Mouse (Mus musculus) kidney, postnatal 25 days (tissue): Measurements from ENCODE around the gene BC003965.

Experiments
- DNase-seq, 2 experiments: peaks; one replicate each; pipeline ENCODE4 v3.0.0; 2021; ENCODE audit warnings: mixed read lengths in 2 of 2

BC003965 gene

DNA sequence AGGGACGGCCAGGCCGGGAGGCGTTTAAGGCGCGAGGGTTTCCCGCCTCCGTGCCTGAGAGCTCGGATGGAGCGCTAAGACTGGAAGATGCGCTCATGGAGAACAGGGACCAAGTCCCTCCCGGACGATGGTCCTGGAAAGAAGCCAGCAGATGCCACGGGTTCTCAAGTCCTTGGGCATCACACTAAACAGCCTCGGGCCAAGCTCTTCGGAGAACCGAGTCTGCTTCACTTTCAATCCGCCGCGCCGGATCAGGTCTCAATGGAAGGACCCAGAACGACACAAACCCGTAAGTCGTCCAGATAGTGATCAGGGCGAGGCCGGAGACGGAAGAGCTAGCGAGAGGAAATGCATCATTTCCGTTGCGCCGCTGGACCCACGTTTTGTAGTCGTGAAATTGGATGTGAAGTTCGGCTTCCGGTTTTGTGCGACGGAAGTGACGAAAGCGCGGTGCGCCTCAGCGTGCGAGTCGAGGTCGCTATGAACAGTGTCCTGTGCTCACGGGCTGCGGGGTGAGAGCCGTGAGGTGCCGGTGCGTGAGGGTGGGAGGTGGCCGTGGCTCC lies at the start of gene BC003965:
Gene BC003965, plus strand, starts transcription at position 426 of the 563 bp plus-strand sequence.
- peak; percentile 99 for DNase-seq

- DNase-seq = peak; percentile 39 to 71
Observed at GRCm38 (mm10) chr17:25135622-25136021, 48.7 kb upstream of the BC003965 start.

GRCm38 (mm10) chr17:25138803-25139202 lies 45.6 kb upstream of the BC003965 start:
- DNase-seq = no peak

- DNase-seq = no peak
Observed at GRCm38 (mm10) chr17:25139960-25140359, 44.4 kb upstream of the BC003965 start.

GRCm38 (mm10) chr17:25162161-25162560 lies 22.2 kb upstream of the BC003965 start, which contains the start of gene Ccdc154:
TSS of gene Ccdc154 (plus strand) at chr17:25162461.
- DNase-seq = no peak

DNA sequence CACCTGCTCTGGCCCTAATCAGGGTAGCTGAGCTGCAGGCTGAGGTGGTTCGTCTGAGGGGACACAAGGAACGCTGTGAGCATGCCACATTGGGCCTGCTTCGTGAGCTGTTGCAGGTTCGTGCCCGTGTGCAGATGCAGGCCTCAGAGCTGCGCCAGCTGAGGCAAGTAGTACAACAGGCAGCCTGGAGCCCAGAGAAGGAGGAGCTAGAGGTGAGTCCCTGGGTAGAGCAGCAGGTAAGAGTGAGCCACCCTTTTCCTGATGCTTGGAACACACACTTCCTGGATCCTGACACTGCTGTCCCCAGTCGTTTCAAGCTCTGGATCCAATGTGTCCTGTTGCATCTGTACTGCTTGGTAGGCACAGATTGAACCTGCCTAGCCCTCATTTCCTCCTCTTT lies 21.0 kb upstream of the BC003965 start:
- no peak for DNase-seq

GRCm38 (mm10) chr17:25164770-25165169 lies 19.6 kb upstream of the BC003965 start:
- no peak for DNase-seq

- DNase-seq = no peak
Observed at GRCm38 (mm10) chr17:25165970-25166671, 18.2 kb upstream of the BC003965 start.

DNA sequence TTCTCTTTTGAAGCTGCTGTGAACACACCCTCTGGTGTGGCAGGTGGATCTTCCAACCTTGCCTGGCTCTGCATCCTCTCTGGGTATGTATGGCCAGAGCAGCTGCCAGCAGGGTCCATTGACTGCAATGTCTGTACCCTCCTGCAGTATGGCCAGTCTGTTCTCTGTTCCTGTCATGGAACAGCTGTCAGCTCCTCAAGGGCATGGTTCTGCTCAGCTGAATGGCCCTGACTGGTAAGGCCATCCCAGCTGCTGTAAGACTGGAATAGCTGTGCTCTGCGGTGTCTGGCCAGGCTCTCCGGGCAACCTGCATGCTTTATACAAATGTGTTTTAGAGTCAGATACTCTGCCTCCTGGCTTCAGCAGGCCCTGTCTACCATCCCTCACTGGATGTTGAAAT lies 14.6 kb upstream of the BC003965 start:
- no peak for DNase-seq

GRCm38 (mm10) chr17:25172558-25172957 lies 11.8 kb upstream of the BC003965 start:
- no peak for DNase-seq

GRCm38 (mm10) chr17:25175411-25175810 lies 8.9 kb upstream of the BC003965 start, which contains the start of gene Gm38655:
TSS of gene Gm38655 (minus strand) at chr17:25175471.
- DNase-seq = no peak

DNA sequence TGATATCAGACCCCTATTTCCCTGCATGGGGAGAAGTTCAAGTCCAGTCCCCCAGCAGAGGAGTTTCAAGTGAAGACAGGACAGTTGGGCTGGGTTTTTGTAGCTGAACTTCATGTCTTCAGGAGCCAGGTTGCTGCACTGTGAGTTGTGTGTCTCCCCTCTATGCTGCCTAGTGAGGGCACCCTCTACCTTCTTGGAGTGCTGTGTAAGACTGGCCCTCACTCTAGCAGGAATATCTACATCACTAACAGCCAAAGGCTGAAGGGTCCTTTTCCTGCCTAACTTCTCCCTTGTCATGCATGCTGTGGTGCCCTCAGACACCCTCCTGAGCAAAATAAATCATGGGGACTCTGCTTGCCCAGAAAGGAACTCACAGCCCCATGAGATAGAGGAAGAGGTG lies 1.1 kb upstream of the BC003965 start:
- DNase-seq = no peak

- no peak for DNase-seq
Observed at GRCm38 (mm10) chr17:25184961-25185360, 607 bp downstream of the BC003965 start.

GRCm38 (mm10) chr17:25187784-25188149 lies 3.4 kb downstream of the BC003965 start:
- DNase-seq = no peak

- peak; percentile 75 to 84 for DNase-seq
Observed at GRCm38 (mm10) chr17:25188150-25189031, 4.0 kb downstream of the BC003965 start, which contains the start of gene Unkl. TSS of gene Unkl (plus strand) at chr17:25188397.

- DNase-seq = no peak
Observed at GRCm38 (mm10) chr17:25189091-25189490, 4.7 kb downstream of the BC003965 start.

GRCm38 (mm10) chr17:25202401-25202800 lies 18.0 kb downstream of the BC003965 start:
- DNase-seq = no peak

DNA sequence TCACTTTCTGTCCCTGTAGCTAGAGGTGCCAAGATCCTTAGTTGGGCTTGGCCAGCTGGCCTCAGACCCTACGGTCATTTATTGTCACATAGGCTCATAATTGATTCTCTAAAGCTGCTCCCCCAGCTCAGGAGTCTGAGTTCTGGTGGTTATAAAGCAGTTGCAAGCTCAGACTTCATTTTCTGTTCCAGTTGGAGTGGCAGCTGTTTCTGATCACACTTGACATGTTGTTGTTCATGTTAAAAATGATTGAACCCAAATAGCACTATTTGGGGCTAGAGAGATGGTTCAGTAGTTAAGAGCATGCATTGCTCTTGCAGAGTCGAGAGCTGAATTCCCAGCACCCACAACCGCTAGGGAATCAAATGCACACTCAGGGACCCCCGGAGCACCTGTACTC lies 25.7 kb downstream of the BC003965 start:
- DNase-seq = no peak

DNA sequence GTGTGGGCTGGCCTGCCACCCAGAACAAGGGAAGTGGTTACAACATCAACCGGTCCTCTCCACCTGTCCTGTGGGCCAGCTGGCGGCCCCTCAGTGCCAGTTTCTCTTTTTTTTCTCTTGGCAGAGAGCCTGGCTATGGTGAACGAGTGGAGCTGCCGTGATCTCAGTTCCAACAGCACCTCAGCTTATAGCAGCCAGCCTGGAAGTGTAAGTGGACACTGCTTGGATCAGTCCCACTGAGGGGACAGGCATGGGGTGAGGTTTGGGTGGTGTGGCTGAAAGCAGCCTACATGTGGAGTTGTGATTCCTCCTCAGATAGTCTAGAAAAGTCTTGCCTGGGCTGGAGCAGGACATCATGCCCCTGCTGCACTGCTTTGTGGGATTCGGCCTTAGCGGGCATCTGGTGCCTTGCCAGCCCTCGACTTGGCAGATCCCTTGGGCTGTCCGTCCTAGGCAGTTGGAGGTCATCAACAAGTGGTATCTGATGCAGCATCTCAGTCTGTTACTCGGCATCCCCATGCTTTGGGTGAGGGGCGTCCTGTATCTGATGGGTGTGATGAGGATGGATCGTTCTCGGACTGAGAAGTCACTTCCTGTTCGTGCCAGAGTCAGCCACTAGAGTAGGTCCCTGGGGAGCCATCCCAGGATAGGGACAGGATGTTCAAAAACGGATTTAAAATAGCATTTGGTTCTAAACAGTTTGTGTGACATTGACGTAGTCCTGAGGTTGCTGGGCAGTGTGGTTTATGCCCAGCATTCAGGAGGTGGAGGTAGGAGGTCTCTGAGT lies 26.5 kb downstream of the BC003965 start:
- DNase-seq = peak; percentile 76 to 84

GRCm38 (mm10) chr17:25211705-25212104 lies 27.4 kb downstream of the BC003965 start:
- no peak for DNase-seq

DNA sequence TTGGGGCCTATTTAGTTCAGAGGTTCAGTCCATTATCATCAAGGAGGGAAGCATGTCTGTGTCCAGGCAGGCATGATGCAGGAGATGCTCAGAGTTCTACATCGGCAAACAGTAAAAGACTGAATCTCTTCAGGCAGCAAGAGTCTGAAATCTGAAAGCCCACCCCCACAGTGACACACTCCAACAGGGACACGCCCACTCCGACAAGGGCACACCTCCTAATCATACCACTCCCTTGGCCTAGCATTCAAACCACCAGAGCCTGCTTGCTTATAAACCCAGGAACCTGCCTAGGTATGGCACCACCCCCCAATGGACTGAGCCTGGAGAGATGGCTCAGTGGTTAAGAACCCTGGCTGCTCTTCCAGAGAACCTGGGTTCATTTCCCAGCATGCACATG lies 31.1 kb downstream of the BC003965 start:
- no peak for DNase-seq

- no peak for DNase-seq
Observed at GRCm38 (mm10) chr17:25218967-25219366, 34.6 kb downstream of the BC003965 start.
